Mouse (Mus musculus): ENCODE measurements around the gene Cend1. TPM values are rescaled to one million over a fixed set of nuclear protein-coding genes. Genes with fewer than 3 reads are reported as not detected.
A peak's percentile ranks its signal among the peaks of the same experiment; 100 is the strongest.
"Not testable (repeated sequence)": the region's sequence is repeated elsewhere in the genome, so short reads cannot be mapped to it uniquely, and the experiment has no call there.

The Cend1 gene
- polyA plus RNA-seq, 1 experiment: 1.3 TPM

GRCm38 (mm10) chr7:141413809-141414584 lies 15.3 kb downstream of the Cend1 start, which contains the start of gene Gatd1:
Gene Gatd1 (minus strand): TSS chr7:141414136.
- peak within 1 kb of the TSS; percentile 89 for H3K4me3 ChIP-seq (ENCODE audit: insufficient read depth, low read depth, low read length)
- H3K36me3 ChIP-seq (ENCODE audit: control insufficient read depth, insufficient read depth, low read length): no peaks in the 10 kb centered on the region; the same call in 1 of the 2 replicates
- under 1% methylated on average over 50 of the region's 56 CpGs for WGBS
- DNase-seq: peak; percentile 100
- TF ChIP-seq POLR2A (IDR thresholded peaks at IDR 0.05; ENCODE audit: low read depth, low read length) (peak; percentile 84), CTCF (conservative IDR thresholded peaks at IDR 0.05; ENCODE audit: insufficient read depth, insufficient read length, low read depth, low read length) (0 out of 2 replicates have a peak, but pooled peaks have one; percentile 0)
- H3K4me1 ChIP-seq (ENCODE audit: control insufficient read depth, insufficient read depth, low read length): peaks cover 4% of the 10 kb centered on the region; the same call in 1 of the 2 replicates
- H3K27me3 ChIP-seq (replicated peaks; ENCODE audit: control insufficient read depth, insufficient read depth, low read length): no peaks in the 10 kb centered on the region
- peak within 1 kb of the TSS; percentile 74 for H3K27ac ChIP-seq (ENCODE audit: insufficient read depth, low read depth, low read length)

GRCm38 (mm10) chr7:141413331-141413730 lies 16.0 kb downstream of the Cend1 start:
- Histone ChIP-seq H3K27me3 (replicated peaks; ENCODE audit: control insufficient read depth, insufficient read depth, low read length) (no peaks in the 10 kb centered on the region), H3K27ac (ENCODE audit: insufficient read depth, low read depth, low read length) (peak overlapping the region; percentile 74), H3K4me1 (ENCODE audit: control insufficient read depth, insufficient read depth, low read length) (peaks cover 4% of the 10 kb centered on the region; the same call in 1 of the 2 replicates), H3K4me3 (ENCODE audit: insufficient read depth, low read depth, low read length) (peak overlapping the region; percentile 89), H3K36me3 (ENCODE audit: control insufficient read depth, insufficient read depth, low read length) (no peaks in the 10 kb centered on the region; the same call in 1 of the 2 replicates)
- TF ChIP-seq POLR2A (IDR thresholded peaks at IDR 0.05; ENCODE audit: low read depth, low read length): no peak
- no peak for TF ChIP-seq CTCF (conservative IDR thresholded peaks at IDR 0.05; ENCODE audit: insufficient read depth, insufficient read length, low read depth, low read length)
- 2% methylated on average over 16 of the region's 16 CpGs for WGBS
- no peak for DNase-seq

- TF ChIP-seq CTCF (conservative IDR thresholded peaks at IDR 0.05; ENCODE audit: insufficient read depth, insufficient read length, low read depth, low read length): no peak
- no peak for TF ChIP-seq POLR2A (IDR thresholded peaks at IDR 0.05; ENCODE audit: low read depth, low read length)
- WGBS: 95% methylated on average over 1 of the region's 1 CpGs
- no peak overlapping the region for H3K27ac ChIP-seq (ENCODE audit: insufficient read depth, low read depth, low read length)
- H3K4me1 ChIP-seq (ENCODE audit: control insufficient read depth, insufficient read depth, low read length): peaks cover 4% of the 10 kb centered on the region; the same call in 1 of the 2 replicates
- no peak overlapping the region for H3K4me3 ChIP-seq (ENCODE audit: insufficient read depth, low read depth, low read length)
- no peak for DNase-seq
- no peaks in the 10 kb centered on the region; the same call in 1 of the 2 replicates for H3K36me3 ChIP-seq (ENCODE audit: control insufficient read depth, insufficient read depth, low read length)
- H3K27me3 ChIP-seq (replicated peaks; ENCODE audit: control insufficient read depth, insufficient read depth, low read length): no peaks in the 10 kb centered on the region
Measured at GRCm38 (mm10) chr7:141411667-141412066, 17.6 kb downstream of the Cend1 start.

- H3K27ac ChIP-seq (ENCODE audit: insufficient read depth, low read depth, low read length): no peak overlapping the region
- no peaks in the 10 kb centered on the region for H3K27me3 ChIP-seq (replicated peaks; ENCODE audit: control insufficient read depth, insufficient read depth, low read length)
- 87% methylated on average over 8 of the region's 8 CpGs for WGBS
- no peak for TF ChIP-seq POLR2A (IDR thresholded peaks at IDR 0.05; ENCODE audit: low read depth, low read length)
- no peak for TF ChIP-seq CTCF (conservative IDR thresholded peaks at IDR 0.05; ENCODE audit: insufficient read depth, insufficient read length, low read depth, low read length)
- no peak overlapping the region for H3K4me3 ChIP-seq (ENCODE audit: insufficient read depth, low read depth, low read length)
- H3K36me3 ChIP-seq (ENCODE audit: control insufficient read depth, insufficient read depth, low read length): no peaks in the 10 kb centered on the region; the same call in 1 of the 2 replicates
- peaks cover 4% of the 10 kb centered on the region; the same call in 1 of the 2 replicates for H3K4me1 ChIP-seq (ENCODE audit: control insufficient read depth, insufficient read depth, low read length)
- DNase-seq: no peak
Measured at GRCm38 (mm10) chr7:141410631-141411030, 18.7 kb downstream of the Cend1 start.

- no peaks in the 10 kb centered on the region; the same call in 1 of the 2 replicates for H3K4me1 ChIP-seq (ENCODE audit: control insufficient read depth, insufficient read depth, low read length)
- 5% methylated on average over 11 of the region's 11 CpGs for WGBS
- no peak overlapping the region for H3K27ac ChIP-seq (ENCODE audit: insufficient read depth, low read depth, low read length)
- no peak for TF ChIP-seq POLR2A (IDR thresholded peaks at IDR 0.05; ENCODE audit: low read depth, low read length)
- peak; percentile 93 for TF ChIP-seq CTCF (conservative IDR thresholded peaks at IDR 0.05; ENCODE audit: insufficient read depth, insufficient read length, low read depth, low read length)
- peak; percentile 92 for DNase-seq
- H3K36me3 ChIP-seq (ENCODE audit: control insufficient read depth, insufficient read depth, low read length): no peaks in the 10 kb centered on the region; the same call in 1 of the 2 replicates
- no peak overlapping the region for H3K4me3 ChIP-seq (ENCODE audit: insufficient read depth, low read depth, low read length)
- no peaks in the 10 kb centered on the region for H3K27me3 ChIP-seq (replicated peaks; ENCODE audit: control insufficient read depth, insufficient read depth, low read length)
Measured at GRCm38 (mm10) chr7:141408833-141409232, 20.5 kb downstream of the Cend1 start.

GRCm38 (mm10) chr7:141407670-141408069 lies 21.6 kb downstream of the Cend1 start:
- not testable (repeated sequence) for H3K36me3 ChIP-seq (ENCODE audit: control insufficient read depth, insufficient read depth, low read length); H3K27ac ChIP-seq (ENCODE audit: insufficient read depth, low read depth, low read length); H3K27me3 ChIP-seq (replicated peaks; ENCODE audit: control insufficient read depth, insufficient read depth, low read length); H3K4me3 ChIP-seq (ENCODE audit: insufficient read depth, low read depth, low read length); H3K4me1 ChIP-seq (ENCODE audit: control insufficient read depth, insufficient read depth, low read length); DNase-seq
- 95% methylated on average over 7 of the region's 7 CpGs for WGBS

GRCm38 (mm10) chr7:141405466-141405865 lies 23.8 kb downstream of the Cend1 start:
- 73% methylated on average over 4 of the region's 4 CpGs for WGBS
- TF ChIP-seq POLR2A (IDR thresholded peaks at IDR 0.05; ENCODE audit: low read depth, low read length): no peak
- no peak for TF ChIP-seq CTCF (conservative IDR thresholded peaks at IDR 0.05; ENCODE audit: insufficient read depth, insufficient read length, low read depth, low read length)
- DNase-seq: no peak
- Histone ChIP-seq H3K27me3 (replicated peaks; ENCODE audit: control insufficient read depth, insufficient read depth, low read length) (no peaks in the 10 kb centered on the region), H3K4me1 (ENCODE audit: control insufficient read depth, insufficient read depth, low read length) (no peaks in the 10 kb centered on the region), H3K4me3 (ENCODE audit: insufficient read depth, low read depth, low read length) (no peak overlapping the region), H3K27ac (ENCODE audit: insufficient read depth, low read depth, low read length) (no peak overlapping the region), H3K36me3 (ENCODE audit: control insufficient read depth, insufficient read depth, low read length) (0 out of 2 replicates have a peak, but pooled peaks cover 2% of the 10 kb centered on the region)

Measured in kidney, adult 2 months (tissue).